Mouse (Mus musculus) G1E (cell line): ENCODE results near the gene Ddah1. TPM values are rescaled to one million over a fixed set of nuclear protein-coding genes. Genes with fewer than 3 reads are reported as not detected.
A peak's percentile ranks its signal among the peaks of the same experiment; 100 is the strongest.
"Not testable (repeated sequence)": the region's sequence is repeated elsewhere in the genome, so short reads cannot be mapped to it uniquely, and the experiment has no call there.

Experiments used
- ATAC-seq: 2 replicates; pipeline ENCODE4 v1.8.0; 2016; ENCODE audit warnings: mild to moderate bottlenecking; ENCODE audit not compliant: insufficient number of reproducible peaks, poor library complexity, low FRiP score, severe bottlenecking; ENCODE audit errors: extremely low read depth
- DNase-seq: peaks from one replicate; pipeline ENCODE4 v3.0.0; 2012; ENCODE audit warnings: low spot score
- H3K27me3 ChIP-seq: 2 replicates; pipeline ENCODE4 v1.6.1; 2012; ENCODE audit warnings: mild to moderate bottlenecking, low read length, inconsistent platforms; ENCODE audit not compliant: insufficient read depth
- H3K36me3 ChIP-seq: replicated peaks from 2 replicates; pipeline ENCODE3; 2012; ENCODE audit warnings: mild to moderate bottlenecking, inconsistent platforms
- H3K4me1 ChIP-seq: 2 replicates; pipeline ENCODE4 v1.6.1; 2012; ENCODE audit warnings: low read depth, low read length, inconsistent platforms, mixed read lengths; ENCODE audit not compliant: insufficient read depth
- H3K4me3 ChIP-seq: 2 replicates; pipeline ENCODE4 v1.5.1; 2012; ENCODE audit warnings: low read depth, mild to moderate bottlenecking, inconsistent platforms, low read length, moderate library complexity, mixed read lengths
- H3K9me3 ChIP-seq: replicated peaks from 2 replicates; pipeline ENCODE4 v1.6.1; 2012; ENCODE audit warnings: inconsistent platforms
- CTCF ChIP-seq: IDR thresholded peaks from 2 replicates; pipeline ENCODE4 v1.5.1; 2012; ENCODE audit warnings: low read depth, low read length, inconsistent platforms, mixed read lengths
- GATA1 ChIP-seq: IDR thresholded peaks from 2 replicates; pipeline ENCODE4 v1.6.1; 2012; ENCODE audit warnings: borderline replicate concordance, low read length, inconsistent platforms, mixed read lengths
- GATA2 ChIP-seq: IDR thresholded peaks from 2 replicates; pipeline ENCODE4 v1.6.1; 2012; ENCODE audit warnings: low read depth, low read length, inconsistent platforms, borderline replicate concordance
- POLR2AphosphoS5 ChIP-seq: IDR thresholded peaks from 2 replicates; pipeline ENCODE4 v1.6.1; 2012; ENCODE audit warnings: low read depth, low read length, inconsistent platforms; ENCODE audit not compliant: insufficient replicate concordance
- TAL1 ChIP-seq: conservative IDR thresholded peaks from 2 replicates; pipeline ENCODE4 v1.6.1; 2012; ENCODE audit warnings: low read depth, low read length, inconsistent platforms, mixed read lengths
- polyA plus RNA-seq: library from polyadenylated mRNA; stranded (reverse); fragments of >175 nt; gene quantifications from 2 replicates; pipeline ENCODE4 v1.2.3, GENCODE M21; 2012
- total RNA-seq, 2 experiments: library from RNA; stranded (forward) in 1 of 2; stranded (reverse) in 1 of 2; fragments of 200-1000 nt in 1 of 2; fragments of >200 nt in 1 of 2; fragmentation: Nextera tagmentation in 1 of 2; gene quantifications; 2 replicates each; pipeline ENCODE4 v1.2.3; 2014 to 2017

Gene Ddah1
- total and polyA plus RNA-seq, 3 experiments: 0.16 TPM; not detected in 2

GRCm38 (mm10) chr3:145897749-145898148 is 139.3 kb downstream of the Ddah1 start:
- Histone ChIP-seq H3K36me3 (no peaks in the 10 kb centered on the region), H3K4me1 (no peaks in the 10 kb centered on the region), H3K9me3 (no peaks in the 10 kb centered on the region), H3K27me3 (no peaks in the 10 kb centered on the region; the same call in 1 of the 2 replicates), H3K4me3 (no peak overlapping the region)
- ATAC-seq: no peak
- no peak for DNase-seq
- TF ChIP-seq GATA2 (no peak), CTCF (no peak), TAL1 (no peak), POLR2AphosphoS5 (no peak), GATA1 (no peak)

GRCm38 (mm10) chr3:145899832-145900231 is 141.4 kb downstream of the Ddah1 start:
- H3K4me3 ChIP-seq: no peak overlapping the region
- H3K27me3 ChIP-seq: no peaks in the 10 kb centered on the region; the same call in 1 of the 2 replicates
- DNase-seq (no peak), ATAC-seq (no peak)
- H3K36me3 ChIP-seq: no peaks in the 10 kb centered on the region
- no peak for TF ChIP-seq GATA2
- no peak for TF ChIP-seq CTCF
- TF ChIP-seq TAL1: no peak
- no peak for TF ChIP-seq GATA1
- no peak for TF ChIP-seq POLR2AphosphoS5
- no peaks in the 10 kb centered on the region for H3K4me1 ChIP-seq
- no peaks in the 10 kb centered on the region for H3K9me3 ChIP-seq

- Histone ChIP-seq H3K4me3 (no peak overlapping the region), H3K9me3 (no peaks in the 10 kb centered on the region), H3K36me3 (no peaks in the 10 kb centered on the region), H3K27me3 (0 out of 2 replicates have a peak, but pooled peaks cover 3% of the 10 kb centered on the region), H3K4me1 (no peaks in the 10 kb centered on the region)
- no peak for DNase-seq
- ATAC-seq: no peak
- TF ChIP-seq TAL1: no peak
Observed at GRCm38 (mm10) chr3:145903530-145903929, 145.1 kb downstream of the Ddah1 start.

GRCm38 (mm10) chr3:145904850-145905776 is 146.6 kb downstream of the Ddah1 start:
- no peaks in the 10 kb centered on the region for H3K9me3 ChIP-seq
- H3K36me3 ChIP-seq: no peaks in the 10 kb centered on the region
- H3K4me1 ChIP-seq: no peaks in the 10 kb centered on the region
- H3K4me3 ChIP-seq: no peak overlapping the region
- TF ChIP-seq POLR2AphosphoS5 (no peak), GATA1 (no peak), GATA2 (no peak), TAL1 (no peak), CTCF (peak; percentile 11; the same call in 1 of the 2 replicates)
- peak; percentile 34 for DNase-seq
- ATAC-seq: no peak
- 0 out of 2 replicates have a peak, but pooled peaks cover 3% of the 10 kb centered on the region for H3K27me3 ChIP-seq

GRCm38 (mm10) chr3:145906582-145906981 is 148.1 kb downstream of the Ddah1 start:
- H3K9me3 ChIP-seq: no peaks in the 10 kb centered on the region
- no peak for DNase-seq
- H3K4me1 ChIP-seq: no peaks in the 10 kb centered on the region
- no peaks in the 10 kb centered on the region for H3K36me3 ChIP-seq
- 0 out of 2 replicates have a peak, but pooled peaks cover 3% of the 10 kb centered on the region for H3K27me3 ChIP-seq
- TF ChIP-seq TAL1: no peak
- no peak for TF ChIP-seq GATA1
- TF ChIP-seq CTCF: no peak
- TF ChIP-seq GATA2: no peak
- TF ChIP-seq POLR2AphosphoS5: no peak
- H3K4me3 ChIP-seq: no peak overlapping the region
- no peak for ATAC-seq

DNA sequence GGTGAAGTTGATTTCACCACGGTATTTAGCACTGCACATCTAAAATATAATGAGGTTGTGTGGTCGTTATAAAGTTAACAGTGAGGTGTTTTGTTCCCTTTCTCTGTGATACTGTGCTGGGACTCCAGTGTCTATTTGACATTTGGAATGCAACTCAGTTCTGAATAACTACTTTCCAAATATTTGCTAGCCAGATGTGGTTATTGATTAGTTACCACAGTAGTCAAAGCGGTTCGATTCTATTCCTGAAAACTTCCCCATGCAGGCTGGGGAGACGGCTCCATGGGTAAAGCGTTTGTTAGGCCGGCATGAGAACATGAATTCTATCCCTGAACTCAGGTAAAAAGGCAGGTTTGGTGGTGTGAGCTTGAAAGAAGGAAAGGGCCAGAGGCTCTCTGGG is 154.0 kb downstream of the Ddah1 start:
- Histone ChIP-seq H3K36me3 (no peaks in the 10 kb centered on the region), H3K4me1 (no peaks in the 10 kb centered on the region), H3K27me3 (no peaks in the 10 kb centered on the region; the same call in none of the 2 replicates), H3K4me3 (no peak overlapping the region), H3K9me3 (no peaks in the 10 kb centered on the region)
- TF ChIP-seq GATA2: no peak
- no peak for DNase-seq
- no peak for ATAC-seq

DNA sequence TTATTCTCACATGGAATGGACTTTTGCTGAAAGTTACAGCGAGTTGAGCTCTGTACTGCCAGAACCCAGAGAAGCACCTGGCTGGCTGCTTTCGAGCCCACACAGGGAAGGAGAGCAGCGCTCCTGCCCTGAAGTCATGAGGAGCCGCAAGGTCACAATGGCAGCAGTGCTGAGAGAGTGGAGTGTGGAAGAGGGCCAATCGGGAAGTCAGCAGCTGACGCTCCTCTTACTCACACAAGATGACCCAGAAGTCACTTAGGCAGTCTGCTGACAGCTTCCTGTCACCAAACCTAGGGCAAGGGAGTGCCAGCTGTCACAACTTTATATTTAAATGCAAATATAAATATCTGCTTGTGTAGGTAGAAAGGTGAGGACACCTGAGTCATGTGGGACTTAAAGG is 154.8 kb downstream of the Ddah1 start:
- DNase-seq (no peak), ATAC-seq (no peak)
- H3K4me3 ChIP-seq: no peak overlapping the region
- H3K27me3 ChIP-seq: no peaks in the 10 kb centered on the region; the same call in none of the 2 replicates
- no peaks in the 10 kb centered on the region for H3K36me3 ChIP-seq
- no peak for TF ChIP-seq TAL1
- TF ChIP-seq POLR2AphosphoS5: no peak
- no peak for TF ChIP-seq GATA1
- TF ChIP-seq CTCF: no peak
- TF ChIP-seq GATA2: no peak
- peaks cover 3% of the 10 kb centered on the region; the same call in 1 of the 2 replicates for H3K9me3 ChIP-seq
- no peaks in the 10 kb centered on the region for H3K4me1 ChIP-seq

DNA sequence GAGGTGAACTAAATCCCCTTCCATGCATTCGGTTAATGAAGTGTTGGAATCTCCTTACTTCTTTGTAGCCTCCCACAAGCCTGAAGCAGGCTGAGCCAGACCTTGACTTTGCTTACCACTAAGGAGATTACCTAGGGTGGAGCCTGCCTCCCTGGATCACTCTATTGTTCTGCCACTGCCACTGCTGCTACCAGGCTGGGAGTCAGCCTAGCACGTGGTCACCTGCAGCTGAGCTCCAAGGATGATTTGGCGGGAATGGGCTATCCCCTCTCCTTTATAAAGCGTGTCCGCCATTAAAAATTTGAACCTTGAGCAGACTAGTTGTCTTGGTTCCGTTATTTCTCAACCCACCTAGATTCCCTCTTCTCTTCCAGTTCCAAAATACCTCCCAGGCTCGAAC is 155.5 kb downstream of the Ddah1 start:
- not testable (repeated sequence) for H3K36me3 ChIP-seq, H3K4me1 ChIP-seq, H3K4me3 ChIP-seq, H3K9me3 ChIP-seq, DNase-seq, H3K27me3 ChIP-seq, ATAC-seq
